Mouse (Mus musculus) gastrocnemius, postnatal 4 days (tissue): ENCODE measurements around the gene Zfp667. TPM values are rescaled to one million over a fixed set of nuclear protein-coding genes. Genes with fewer than 3 reads are reported as not detected.
"Not testable (repeated sequence)": the region's sequence is repeated elsewhere in the genome, so short reads cannot be mapped to it uniquely, and the experiment has no call there.

Experiments used
- DNase-seq, 2 experiments: peaks; one replicate each; pipeline ENCODE4 v3.0.0; 2021 to 2022; ENCODE audit warnings: low spot score in 2 of 2, mixed read lengths in 2 of 2
- total RNA-seq, 2 experiments: library from RNA; stranded (reverse); gene quantifications; 2 replicates each; pipeline ENCODE4 v1.2.3; 2021

Zfp667 gene
- total RNA-seq, 2 experiments from 2014 or later: 5.2 to 5.9 TPM

DNA sequence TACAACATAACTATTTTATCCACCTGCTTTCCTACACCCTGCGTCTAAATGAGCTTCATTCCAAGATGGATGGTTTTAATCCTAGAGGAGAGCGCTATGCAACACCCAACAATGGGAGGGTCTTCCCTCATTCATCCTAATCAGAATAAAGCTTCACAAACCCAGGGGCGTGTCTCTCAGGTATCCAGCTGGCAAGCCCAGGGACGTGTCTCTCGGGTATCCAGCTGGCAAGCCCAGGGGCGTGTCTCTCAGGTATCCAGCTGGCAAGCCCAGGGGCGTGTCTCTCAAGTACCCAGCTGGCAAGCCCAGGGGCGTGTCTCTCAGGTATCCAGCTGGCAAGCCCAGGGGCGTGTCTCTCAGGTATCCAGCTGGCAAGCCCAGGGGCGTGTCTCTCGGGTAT is 14.4 kb downstream of the Zfp667 start:
- not testable (repeated sequence) for DNase-seq

GRCm38 (mm10) chr7:6330458-6331232 is 44.3 kb downstream of the Zfp667 start:
- no peak for DNase-seq

DNA sequence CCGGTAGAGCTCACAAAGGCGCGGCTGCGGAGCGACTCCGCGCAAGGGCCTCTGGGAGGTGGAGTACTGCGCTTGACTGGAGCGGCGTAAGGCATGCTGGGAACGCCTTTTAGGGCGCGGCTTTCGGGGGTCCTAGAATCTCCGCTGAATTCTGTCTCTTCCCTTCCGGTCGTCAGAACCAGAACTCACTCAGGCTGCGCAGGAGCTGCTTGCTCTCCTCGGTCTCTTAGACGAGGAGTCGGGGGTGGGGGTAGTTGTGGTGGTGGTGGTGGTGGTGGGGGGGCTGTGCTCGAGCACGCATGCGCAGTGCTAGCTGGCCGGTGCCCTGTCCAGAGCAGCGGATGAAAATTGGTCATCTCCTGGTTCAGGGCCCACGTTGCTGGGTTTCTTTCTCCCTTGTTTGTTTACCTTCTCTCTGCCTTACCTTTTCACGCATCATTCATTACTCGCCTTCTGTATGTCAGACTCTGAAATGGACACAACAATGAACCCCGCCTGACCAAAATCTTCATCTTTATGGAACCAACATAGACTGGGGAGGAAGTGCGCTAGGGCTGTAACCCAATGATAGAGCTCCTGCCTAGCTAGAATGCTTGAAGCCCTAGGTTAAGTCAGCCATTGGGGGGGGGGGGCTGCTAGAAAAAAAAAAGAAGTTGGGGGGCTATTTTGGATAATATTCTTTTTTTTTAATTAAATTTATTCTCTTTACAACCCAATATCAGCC is 45.0 kb downstream of the Zfp667 start, which contains the start of gene Zfp583:
TSS of gene Zfp583 (minus strand) at position 53 of the 724 bp plus-strand sequence.
- peak; percentile 55 to 79 for DNase-seq

DNA sequence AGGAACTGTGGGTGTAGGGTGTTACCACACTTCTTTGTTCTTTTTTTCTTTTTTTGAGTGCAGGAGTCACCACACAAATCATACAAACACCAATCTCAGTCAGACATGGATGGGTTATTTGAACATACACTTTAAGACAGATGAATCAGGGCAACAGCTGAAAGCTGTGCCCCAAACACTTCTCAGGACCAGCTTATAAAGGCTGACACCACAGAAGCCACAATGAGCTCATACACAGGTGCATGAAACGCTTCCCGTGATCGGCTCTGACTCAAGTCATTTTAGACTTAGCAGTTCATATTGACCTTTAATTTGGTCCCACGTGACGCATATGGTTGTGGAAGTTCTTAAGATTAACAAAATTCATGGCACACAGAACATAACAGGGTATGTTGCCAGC is 53.5 kb downstream of the Zfp667 start:
- DNase-seq: no peak

GRCm38 (mm10) chr7:6343501-6344071 is 57.2 kb downstream of the Zfp667 start, which contains the start of gene Gm3854:
TSS of gene Gm3854 (plus strand) at chr7:6343759.
- peak in 1 of 2 experiments; percentile 24 for DNase-seq

- DNase-seq: no peak
Observed at GRCm38 (mm10) chr7:6344124-6344523, 57.7 kb downstream of the Zfp667 start.

Other genes with a start within 250 kb of the Zfp667 start
- not detected for gene Nlrp4c, start 241.4 kb upstream of the Zfp667 start, total RNA-seq
- 10 to 100 TPM; 38.9 to 52.0 TPM for gene Zfp787, start 130.6 kb upstream of the Zfp667 start, total RNA-seq
- 10 to 100 TPM; 11.8 to 12.5 TPM for gene Zfp444, start 114.4 kb upstream of the Zfp667 start, total RNA-seq
- not detected for gene Galp, start 89.5 kb upstream of the Zfp667 start, total RNA-seq
- not detected for gene Zscan5b, start 64.3 kb upstream of the Zfp667 start, total RNA-seq
- not detected for gene Epp13, start 33.9 kb upstream of the Zfp667 start, total RNA-seq
- 1 to 10 TPM; 1.2 to 1.9 TPM for gene Zfp583, start 44.7 kb downstream of the Zfp667 start, total RNA-seq
- under 1 TPM; 0.37 to 0.47 TPM for gene Gm3854, start 57.2 kb downstream of the Zfp667 start, total RNA-seq
- gene Zfp78, start 76.7 kb downstream of the Zfp667 start, total RNA-seq: 1 to 10 TPM; 1.8 to 2.0 TPM
- 1 to 10 TPM; 7.1 to 7.5 TPM for gene Zfp28, start 96.7 kb downstream of the Zfp667 start, total RNA-seq
- gene Smim17, start 112.1 kb downstream of the Zfp667 start, total RNA-seq: under 1 TPM in 1 of 2 experiments, not detected in 1; 0.44 TPM
- gene Gm20715, start 123.7 kb downstream of the Zfp667 start, total RNA-seq: not detected
- gene Olfr1344, start 152.1 kb downstream of the Zfp667 start, total RNA-seq: not detected
- gene Olfr1336, start 169.6 kb downstream of the Zfp667 start, total RNA-seq: not detected
- not detected for gene Olfr1346, start 180.5 kb downstream of the Zfp667 start, total RNA-seq
- not detected for gene Olfr5, start 200.4 kb downstream of the Zfp667 start, total RNA-seq
- not detected for gene Olfr1347, start 213.2 kb downstream of the Zfp667 start, total RNA-seq
- gene Olfr1348, start 222.2 kb downstream of the Zfp667 start, total RNA-seq: not detected
- not detected for gene Olfr1349, start 236.4 kb downstream of the Zfp667 start, total RNA-seq